Mouse (Mus musculus): ENCODE measurements around the gene Tbk1.

DNA sequence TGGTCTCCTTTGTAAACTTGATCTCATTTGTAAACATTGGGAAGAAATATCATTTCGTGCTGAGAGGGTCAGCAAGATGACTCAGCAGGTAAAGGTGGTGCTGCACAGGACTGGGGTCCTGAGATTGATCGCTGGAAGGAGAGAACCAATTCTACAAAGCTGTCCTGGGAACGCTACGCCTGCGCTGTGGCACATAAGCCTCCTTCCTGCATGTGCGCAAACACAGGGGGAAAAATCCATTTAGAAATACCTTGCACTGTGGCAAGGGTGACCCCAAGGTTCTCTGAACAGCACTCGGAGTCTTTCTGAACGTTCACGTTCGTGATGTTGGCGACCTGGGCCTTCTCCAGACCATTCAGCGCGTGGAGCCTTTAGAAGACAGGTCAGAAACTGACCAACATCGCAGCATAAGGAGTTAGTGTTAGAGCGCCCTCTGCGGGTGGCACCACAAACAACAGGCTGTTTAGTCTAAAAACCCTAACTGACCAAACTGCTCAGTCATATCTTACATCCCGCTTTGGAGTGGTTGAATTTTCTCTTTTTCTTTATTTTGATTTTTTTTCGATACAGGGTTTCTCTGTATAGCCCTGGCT lies 70.5 kb downstream of the Tbk1 start:
- no peak for TF ChIP-seq TAL1 (IDR thresholded peaks at IDR 0.05; ENCODE audit: low read length)
- no peak for TF ChIP-seq GATA1 (IDR thresholded peaks at IDR 0.05; ENCODE audit: low read length)
